Mouse (Mus musculus): ENCODE measurements around the gene Fam90a1a. TPM values are rescaled to one million over a fixed set of nuclear protein-coding genes. Genes with fewer than 3 reads are reported as not detected.

The Fam90a1a gene
- polyA plus RNA-seq, 1 experiment, result not detected

- H3K27ac ChIP-seq (ENCODE audit: insufficient read depth, low read depth, low read length), result no peak overlapping the region
- TF ChIP-seq CTCF (IDR thresholded peaks at IDR 0.05; ENCODE audit: low read depth, low read length) (no peak), POLR2A (IDR thresholded peaks at IDR 0.05; ENCODE audit: borderline replicate concordance, low read depth, low read length) (no peak)
- no peak overlapping the region for H3K4me3 ChIP-seq (ENCODE audit: insufficient read depth, low read length)
- H3K4me1 ChIP-seq (ENCODE audit: control insufficient read depth, insufficient read depth, low read length), result no peaks in the 10 kb centered on the region
Observed at GRCm38 (mm10) chr8:21956336-21956735, 2.2 kb upstream of the Fam90a1a start.

DNA sequence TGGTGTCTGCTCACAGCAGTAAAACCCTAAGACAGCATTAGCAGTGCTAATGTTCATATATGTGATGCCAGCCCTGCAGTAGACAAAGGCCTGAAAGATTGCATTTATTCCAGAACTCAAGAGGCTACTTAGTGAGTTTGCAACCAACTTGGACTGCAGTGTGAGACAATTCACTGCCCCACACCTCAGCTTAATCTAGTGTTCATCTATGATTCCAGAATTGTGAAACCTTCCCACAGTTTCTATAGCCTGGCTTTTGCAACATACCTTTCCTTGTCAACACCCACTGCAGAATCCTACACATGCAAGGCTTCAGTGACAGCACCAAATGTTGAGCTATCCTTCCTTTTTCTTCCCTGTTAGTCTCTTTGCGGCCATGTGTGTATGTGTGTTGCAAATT is 8.1 kb downstream of the Fam90a1a start:
- no peaks in the 10 kb centered on the region for H3K4me1 ChIP-seq (ENCODE audit: control insufficient read depth, insufficient read depth, low read length)
- no peak overlapping the region for H3K27ac ChIP-seq (ENCODE audit: insufficient read depth, low read depth, low read length)
- no peak overlapping the region for H3K4me3 ChIP-seq (ENCODE audit: insufficient read depth, low read length)
- TF ChIP-seq POLR2A (IDR thresholded peaks at IDR 0.05; ENCODE audit: borderline replicate concordance, low read depth, low read length), result no peak
- TF ChIP-seq CTCF (IDR thresholded peaks at IDR 0.05; ENCODE audit: low read depth, low read length), result no peak

DNA sequence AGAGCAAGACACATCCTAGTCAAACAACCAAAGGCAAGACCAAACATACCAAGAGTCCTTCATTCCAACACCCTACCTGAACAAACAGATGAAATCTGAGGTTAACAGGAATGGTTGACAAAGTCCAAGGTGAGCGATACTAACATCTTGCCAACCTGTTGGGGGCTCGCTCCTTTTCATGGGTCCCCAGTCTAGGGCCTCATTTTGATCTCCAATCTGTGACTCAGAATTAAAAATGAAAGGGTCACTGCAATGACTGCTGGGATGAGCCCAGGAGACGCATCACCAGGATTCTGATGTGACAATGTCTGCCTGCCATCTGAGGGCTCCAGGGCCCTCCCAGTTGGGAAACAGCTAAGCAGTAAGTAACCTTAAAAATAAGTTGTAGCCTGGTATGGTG is 11.0 kb downstream of the Fam90a1a start, which contains the start of gene Ccdc70:
Ccdc70 (plus strand) TSS at position 301 of the 400 bp plus-strand sequence.
- no peak for TF ChIP-seq POLR2A (IDR thresholded peaks at IDR 0.05; ENCODE audit: borderline replicate concordance, low read depth, low read length)
- TF ChIP-seq CTCF (IDR thresholded peaks at IDR 0.05; ENCODE audit: low read depth, low read length), result no peak
- Histone ChIP-seq H3K27ac (ENCODE audit: insufficient read depth, low read depth, low read length) (no peak within 1 kb of the TSS), H3K4me1 (ENCODE audit: control insufficient read depth, insufficient read depth, low read length) (no peaks in the 10 kb centered on the region), H3K4me3 (ENCODE audit: insufficient read depth, low read length) (no peak within 1 kb of the TSS)

- Histone ChIP-seq H3K4me1 (ENCODE audit: control insufficient read depth, insufficient read depth, low read length) (no peaks in the 10 kb centered on the region), H3K27ac (ENCODE audit: insufficient read depth, low read depth, low read length) (no peak overlapping the region), H3K4me3 (ENCODE audit: insufficient read depth, low read length) (no peak overlapping the region)
- no peak for TF ChIP-seq POLR2A (IDR thresholded peaks at IDR 0.05; ENCODE audit: borderline replicate concordance, low read depth, low read length)
- TF ChIP-seq CTCF (IDR thresholded peaks at IDR 0.05; ENCODE audit: low read depth, low read length), result no peak
Observed at GRCm38 (mm10) chr8:21978193-21978592, 19.7 kb downstream of the Fam90a1a start.

- no peaks in the 10 kb centered on the region for H3K4me1 ChIP-seq (ENCODE audit: control insufficient read depth, insufficient read depth, low read length)
- H3K27ac ChIP-seq (ENCODE audit: insufficient read depth, low read depth, low read length), result no peak overlapping the region
- no peak overlapping the region for H3K4me3 ChIP-seq (ENCODE audit: insufficient read depth, low read length)
- TF ChIP-seq CTCF (IDR thresholded peaks at IDR 0.05; ENCODE audit: low read depth, low read length) (no peak), POLR2A (IDR thresholded peaks at IDR 0.05; ENCODE audit: borderline replicate concordance, low read depth, low read length) (no peak)
Observed at GRCm38 (mm10) chr8:21981664-21982337, 23.3 kb downstream of the Fam90a1a start.

- no peaks in the 10 kb centered on the region for H3K4me1 ChIP-seq (ENCODE audit: control insufficient read depth, insufficient read depth, low read length)
- H3K4me3 ChIP-seq (ENCODE audit: insufficient read depth, low read length), result no peak overlapping the region
- H3K27ac ChIP-seq (ENCODE audit: insufficient read depth, low read depth, low read length), result no peak overlapping the region
- no peak for TF ChIP-seq POLR2A (IDR thresholded peaks at IDR 0.05; ENCODE audit: borderline replicate concordance, low read depth, low read length)
- no peak for TF ChIP-seq CTCF (IDR thresholded peaks at IDR 0.05; ENCODE audit: low read depth, low read length)
Observed at GRCm38 (mm10) chr8:21992184-21992583, 33.7 kb downstream of the Fam90a1a start.

DNA sequence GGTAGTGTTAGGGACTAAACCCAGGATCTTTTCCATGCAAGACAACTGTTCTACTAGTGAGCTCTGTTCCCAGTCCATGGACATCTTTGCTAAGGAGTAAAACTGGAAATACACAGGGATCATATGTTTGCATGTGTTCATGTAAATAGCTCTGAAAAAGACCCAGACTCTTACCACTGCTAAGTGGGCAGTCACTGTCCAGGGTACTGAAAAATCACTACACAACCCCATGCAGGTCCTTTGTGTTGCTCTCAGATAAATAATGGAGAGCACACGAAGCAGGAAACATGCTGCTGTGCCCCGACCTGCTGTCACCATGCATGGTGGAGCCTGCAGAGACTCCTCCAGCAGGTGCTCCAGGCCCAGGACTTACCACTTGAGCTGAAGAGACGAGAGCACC is 36.7 kb downstream of the Fam90a1a start:
- TF ChIP-seq CTCF (IDR thresholded peaks at IDR 0.05; ENCODE audit: low read depth, low read length) (no peak), POLR2A (IDR thresholded peaks at IDR 0.05; ENCODE audit: borderline replicate concordance, low read depth, low read length) (no peak)
- Histone ChIP-seq H3K4me1 (ENCODE audit: control insufficient read depth, insufficient read depth, low read length) (no peaks in the 10 kb centered on the region), H3K27ac (ENCODE audit: insufficient read depth, low read depth, low read length) (no peak overlapping the region), H3K4me3 (ENCODE audit: insufficient read depth, low read length) (no peak overlapping the region)

DNA sequence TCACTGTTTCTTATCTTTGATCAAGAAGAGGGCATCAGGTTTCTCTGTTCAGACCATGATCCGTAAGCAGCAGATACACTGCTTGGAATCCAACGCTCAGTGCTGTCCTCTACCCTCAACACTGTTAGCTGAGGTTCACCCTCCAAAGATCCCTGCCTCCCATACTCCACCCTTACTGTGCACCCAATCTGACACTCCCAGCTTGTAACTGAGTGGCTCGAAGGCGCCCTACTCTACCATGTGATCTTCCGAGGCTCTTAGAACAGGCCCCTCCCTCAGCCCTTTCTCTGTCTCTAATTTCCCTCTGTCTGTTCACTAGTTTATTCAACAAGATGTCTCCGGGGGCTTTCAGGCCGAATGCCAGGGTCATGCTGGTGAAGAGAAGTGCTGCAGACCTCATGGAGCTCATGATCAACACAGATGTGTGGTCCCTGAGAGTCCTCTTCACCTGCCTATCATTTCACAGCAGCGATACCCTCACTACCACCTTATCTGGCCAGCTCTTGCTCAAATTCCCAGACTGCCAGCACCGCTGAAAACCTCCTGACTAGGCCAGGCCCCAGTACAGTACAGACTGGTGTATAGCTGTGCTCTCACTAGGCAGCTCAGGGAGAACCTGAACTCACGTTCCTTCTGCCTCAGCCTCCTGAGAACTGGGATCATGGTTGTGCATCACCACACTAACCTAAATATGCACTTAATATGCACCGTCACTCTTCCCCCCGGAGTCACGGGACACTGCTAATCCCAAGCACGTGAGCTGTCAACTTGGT is 46.4 kb downstream of the Fam90a1a start:
- Histone ChIP-seq H3K4me3 (ENCODE audit: insufficient read depth, low read length) (no peak overlapping the region), H3K4me1 (ENCODE audit: control insufficient read depth, insufficient read depth, low read length) (no peaks in the 10 kb centered on the region), H3K27ac (ENCODE audit: insufficient read depth, low read depth, low read length) (no peak overlapping the region)
- TF ChIP-seq CTCF (IDR thresholded peaks at IDR 0.05; ENCODE audit: low read depth, low read length) (no peak), POLR2A (IDR thresholded peaks at IDR 0.05; ENCODE audit: borderline replicate concordance, low read depth, low read length) (no peak)

DNA sequence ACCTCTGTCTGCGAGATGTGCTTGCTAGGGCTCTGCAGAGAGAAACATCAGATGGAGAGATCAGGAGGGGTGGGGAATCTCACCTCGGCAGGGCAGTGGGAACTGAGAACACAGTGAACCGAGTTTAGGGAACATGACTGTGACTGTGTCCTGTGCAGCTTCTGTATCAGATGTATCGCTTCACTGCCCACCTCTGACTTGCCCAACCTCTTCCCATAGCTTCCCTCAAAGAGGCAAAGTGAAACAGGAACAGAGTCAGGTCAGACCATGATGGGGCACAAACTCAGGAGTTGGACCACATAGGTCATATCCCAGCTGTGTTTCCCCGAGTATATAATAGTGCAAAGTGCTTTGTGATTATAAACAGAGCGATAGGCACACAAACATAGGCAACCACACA is 47.9 kb downstream of the Fam90a1a start:
- TF ChIP-seq POLR2A (IDR thresholded peaks at IDR 0.05; ENCODE audit: borderline replicate concordance, low read depth, low read length), result no peak
- TF ChIP-seq CTCF (IDR thresholded peaks at IDR 0.05; ENCODE audit: low read depth, low read length), result no peak

GRCm38 (mm10) chr8:22009403-22009802 is 50.9 kb downstream of the Fam90a1a start:
- H3K4me3 ChIP-seq (ENCODE audit: insufficient read depth, low read length), result no peak overlapping the region
- TF ChIP-seq CTCF (IDR thresholded peaks at IDR 0.05; ENCODE audit: low read depth, low read length) (no peak), POLR2A (IDR thresholded peaks at IDR 0.05; ENCODE audit: borderline replicate concordance, low read depth, low read length) (no peak)
- no peaks in the 10 kb centered on the region for H3K4me1 ChIP-seq (ENCODE audit: control insufficient read depth, insufficient read depth, low read length)
- H3K27ac ChIP-seq (ENCODE audit: insufficient read depth, low read depth, low read length), result no peak overlapping the region

More for the DNA sequence above, 47.9 kb downstream of the Fam90a1a start:
- Histone ChIP-seq H3K27ac (ENCODE audit: insufficient read depth, low read depth, low read length) (no peak overlapping the region), H3K4me3 (ENCODE audit: insufficient read depth, low read length) (no peak overlapping the region), H3K4me1 (ENCODE audit: control insufficient read depth, insufficient read depth, low read length) (no peaks in the 10 kb centered on the region)
